Mouse (Mus musculus): ENCODE data around the gene Vmn1r73. TPM values are rescaled to one million over a fixed set of nuclear protein-coding genes. Genes with fewer than 3 reads are reported as not detected.

The Vmn1r73 gene
- not detected in 2 replicates for total RNA-seq (2012; rRNA removed)
- not detected in 2 replicates for total RNA-seq (2014; rRNA removed)
- polyA plus RNA-seq (2012; ENCODE audit: insufficient read length, low read depth), result not detected in 2 replicates

- dilution Hi-C loops (cut with MboI; ENCODE audit: extremely low pct_ligation_motif_present, extremely low pct_unique_long_range_greater_than_20kb, low sequenced_read_pairs) (no loop called here), in situ Hi-C loops (cut with MboI; ENCODE audit: low pct_ligation_motif_present, low pct_unique_long_range_greater_than_20kb, low sequenced_read_pairs) (no loop called here)
- Histone ChIP-seq H3K27ac (ENCODE audit: insufficient read depth, low read depth) (no peak within 1 kb of the TSS), H3K9ac (ENCODE audit: insufficient read depth, low read depth) (no peak within 1 kb of the TSS), H3K36me3 (replicated peaks in 1 of 2; ENCODE audit: control insufficient read depth in 1 of 2, insufficient read depth in 1 of 2, low read length in 1 of 2) (no peaks in the 10 kb centered on the region), H3K79me2 (replicated peaks; ENCODE audit: control insufficient read depth, extremely low read depth, insufficient read depth, poor library complexity, severe bottlenecking) (no peaks in the 10 kb centered on the region), H3K27me3 (replicated peaks) (no peaks in the 10 kb centered on the region), H3K4me1 (ENCODE audit: control insufficient read depth in 1 of 2, insufficient read depth in 2 of 2) (no peaks in the 10 kb centered on the region), H3K4me2 (ENCODE audit: insufficient read depth, low read depth, poor library complexity, severe bottlenecking) (no peak within 1 kb of the TSS), H3K9me3 (replicated peaks; ENCODE audit: low read length) (peaks cover 27% of the 10 kb centered on the region), H3K4me3 (replicated peaks in 1 of 3; ENCODE audit: low read depth in 2 of 3, low read length in 2 of 3, poor library complexity in 1 of 3) (no peak within 1 kb of the TSS)
- TF ChIP-seq PAX5 (IDR thresholded peaks at IDR 0.05; ENCODE audit: low read length), result no peak
- no peak for TF ChIP-seq MAX (IDR thresholded peaks at IDR 0.05; ENCODE audit: low read length)
- TF ChIP-seq IRF4 (IDR thresholded peaks at IDR 0.05; ENCODE audit: low read depth, low read length), result no peak
- DNase-seq (ENCODE audit: extremely low read depth), result no peak
These were observed at the start of gene Vmn1r73 for GRCm38 (mm10) chr7:11729966-11730365. Vmn1r73 (plus strand) TSS chr7:11730266.

Other genes starting within 250 kb of the Vmn1r73 start
- 0.08 TPM in 1 of 2 replicates, not detected in the other for gene Zscan4-ps2, start 216.0 kb upstream of the Vmn1r73 start, total RNA-seq (2012; rRNA removed)
- gene Zscan4-ps2, start 216.0 kb upstream of the Vmn1r73 start, total RNA-seq (2014; rRNA removed), result 0.12 TPM in 1 of 2 replicates, not detected in the other
- gene Zscan4-ps2, start 216.0 kb upstream of the Vmn1r73 start, polyA plus RNA-seq (2012; ENCODE audit: insufficient read length, low read depth), result not detected in 2 replicates
- not detected in 2 replicates for gene Zscan4-ps3, start 121.0 kb upstream of the Vmn1r73 start, total RNA-seq (2012; rRNA removed)
- gene Zscan4-ps3, start 121.0 kb upstream of the Vmn1r73 start, total RNA-seq (2014; rRNA removed), result not detected in 2 replicates
- gene Zscan4-ps3, start 121.0 kb upstream of the Vmn1r73 start, polyA plus RNA-seq (2012; ENCODE audit: insufficient read length, low read depth), result not detected in 2 replicates
- gene Vmn1r72, start 50.1 kb upstream of the Vmn1r73 start, total RNA-seq (2012; rRNA removed), result not detected in 2 replicates
- not detected in 2 replicates for gene Vmn1r72, start 50.1 kb upstream of the Vmn1r73 start, total RNA-seq (2014; rRNA removed)
- not detected in 2 replicates for gene Vmn1r72, start 50.1 kb upstream of the Vmn1r73 start, polyA plus RNA-seq (2012; ENCODE audit: insufficient read length, low read depth)
- not detected in 2 replicates for gene Vmn1r74, start 103.7 kb downstream of the Vmn1r73 start, total RNA-seq (2012; rRNA removed)
- not detected in 2 replicates for gene Vmn1r74, start 103.7 kb downstream of the Vmn1r73 start, total RNA-seq (2014; rRNA removed)
- gene Vmn1r74, start 103.7 kb downstream of the Vmn1r73 start, polyA plus RNA-seq (2012; ENCODE audit: insufficient read length, low read depth), result not detected in 2 replicates
- not detected in 2 replicates for gene Vmn1r75, start 144.4 kb downstream of the Vmn1r73 start, total RNA-seq (2012; rRNA removed)
- not detected in 2 replicates for gene Vmn1r75, start 144.4 kb downstream of the Vmn1r73 start, total RNA-seq (2014; rRNA removed)
- gene Vmn1r75, start 144.4 kb downstream of the Vmn1r73 start, polyA plus RNA-seq (2012; ENCODE audit: insufficient read length, low read depth), result not detected in 2 replicates
- gene Vmn1r76, start 207.9 kb downstream of the Vmn1r73 start, total RNA-seq (2012; rRNA removed), result not detected in 2 replicates
- gene Vmn1r76, start 207.9 kb downstream of the Vmn1r73 start, total RNA-seq (2014; rRNA removed), result not detected in 2 replicates
- gene Vmn1r76, start 207.9 kb downstream of the Vmn1r73 start, polyA plus RNA-seq (2012; ENCODE audit: insufficient read length, low read depth), result 0.03 TPM in 1 of 2 replicates, not detected in the other